Mouse (Mus musculus) hindlimb bud, embryonic 11.5 days (tissue): ENCODE data around the gene Cstad.
A peak's percentile ranks its signal among the peaks of the same experiment; 100 is the strongest.

Source experiments
- DNase-seq: peaks from one replicate; pipeline ENCODE4 v3.0.0-alpha.2; 2012; ENCODE audit warnings: low read depth, low spot score; ENCODE audit errors: extremely low spot score

Cstad gene

DNA sequence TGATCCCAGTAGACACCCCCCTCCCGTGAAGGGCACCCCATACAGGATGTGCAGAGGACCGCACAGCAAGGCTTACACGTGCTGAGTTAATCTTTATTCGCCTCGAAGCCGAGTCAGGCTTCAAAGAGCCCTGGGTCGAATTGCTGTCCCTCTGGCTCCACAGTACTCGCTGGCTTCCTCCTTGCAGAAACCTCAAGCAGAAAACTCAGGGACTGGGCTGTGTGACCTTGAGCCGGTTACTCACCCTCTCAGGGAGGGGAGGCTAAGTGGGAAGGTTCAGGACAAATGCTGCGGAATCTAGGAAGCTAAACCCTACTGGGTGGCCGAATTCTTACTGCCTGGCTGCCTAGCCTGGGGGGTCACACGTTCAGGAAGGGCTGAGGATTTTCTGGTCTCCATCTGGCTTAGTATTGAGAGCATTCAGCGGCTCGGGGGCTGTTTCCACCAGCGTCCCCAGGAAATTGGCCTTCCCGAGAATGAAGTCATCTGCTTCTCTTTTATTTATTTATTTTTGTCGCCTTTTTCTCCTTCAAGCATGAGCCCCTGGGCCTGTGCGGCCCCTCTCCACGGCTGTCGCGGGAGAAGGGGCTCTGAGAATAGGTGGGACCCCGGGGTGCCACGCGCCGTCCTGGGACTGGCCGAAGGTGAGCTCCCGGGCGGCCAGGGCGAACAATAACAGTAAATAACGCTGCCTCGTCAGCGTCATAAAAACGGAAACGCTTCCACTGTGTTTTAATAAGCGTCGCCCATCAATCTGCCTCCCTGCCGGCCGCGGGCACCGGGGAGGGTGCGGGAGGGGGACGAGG, 63.0 kb downstream of the Cstad start:
- DNase-seq: no peak

DNA sequence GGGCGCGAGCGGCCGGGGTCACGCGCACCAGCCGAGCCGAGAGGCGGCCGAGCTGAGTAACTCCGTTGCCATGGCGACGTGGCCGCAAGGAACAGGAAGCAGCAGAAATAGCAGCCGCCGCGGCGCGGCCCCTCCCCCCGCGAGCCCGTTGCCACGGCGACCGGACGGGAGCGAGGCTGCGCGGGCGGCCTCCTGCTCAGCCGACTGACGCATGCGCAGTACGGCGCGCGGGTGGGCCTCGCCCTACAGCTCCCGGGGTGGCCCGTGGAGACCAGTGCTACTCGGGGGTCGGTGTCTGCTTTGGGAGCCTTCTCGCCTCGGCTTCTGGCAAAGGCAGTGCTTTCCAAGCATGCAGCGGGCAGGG, 63.6 kb downstream of the Cstad start:
- peak; percentile 94 for DNase-seq
